Mouse (Mus musculus) cerebellum, adult 9-10 months (tissue): ENCODE measurements around the gene Ints6l.
"Not testable (repeated sequence)": the region's sequence is repeated elsewhere in the genome, so short reads cannot be mapped to it uniquely, and the experiment has no call there.

ENCODE experiments used
- DNase-seq: peaks from one replicate; pipeline ENCODE4 v3.0.0; 2022

Gene Ints6l

DNA sequence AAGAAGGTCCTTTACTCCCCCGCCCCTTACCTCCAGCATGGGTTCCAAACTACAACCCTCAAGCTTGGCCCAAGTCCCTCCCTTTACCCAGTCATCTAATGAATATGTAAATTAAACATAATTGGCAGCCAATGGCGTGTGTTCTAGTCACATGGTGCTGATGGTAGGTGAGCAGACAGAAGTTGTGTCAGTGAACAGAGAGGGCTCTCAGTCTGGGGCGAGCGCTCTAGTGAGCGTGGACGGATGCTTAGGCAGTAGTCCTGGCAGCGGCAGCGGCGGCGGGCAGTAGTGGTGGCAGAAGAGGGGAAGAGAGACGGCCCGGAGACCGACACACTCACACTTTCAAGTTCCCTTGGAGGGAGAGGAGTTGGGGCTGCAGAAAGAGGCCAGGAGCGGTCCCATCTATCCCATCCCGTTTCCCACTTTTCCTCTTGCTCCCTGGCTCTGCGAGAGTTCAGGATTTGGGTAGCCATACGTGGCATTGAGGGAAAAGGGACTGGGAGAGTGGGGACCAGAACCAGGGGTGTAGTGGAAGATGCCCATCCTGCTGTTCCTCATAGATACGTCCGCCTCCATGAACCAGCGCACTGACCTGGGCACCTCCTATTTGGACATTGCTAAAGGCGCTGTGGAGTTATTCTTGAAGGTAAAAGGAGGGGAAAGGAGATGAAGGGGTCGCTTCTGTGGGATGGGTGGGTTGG is at the start of gene Ints6l:
Ints6l (plus strand) TSS at position 187 of the 701 bp plus-strand sequence.
- DNase-seq, result peak; percentile 89

DNA sequence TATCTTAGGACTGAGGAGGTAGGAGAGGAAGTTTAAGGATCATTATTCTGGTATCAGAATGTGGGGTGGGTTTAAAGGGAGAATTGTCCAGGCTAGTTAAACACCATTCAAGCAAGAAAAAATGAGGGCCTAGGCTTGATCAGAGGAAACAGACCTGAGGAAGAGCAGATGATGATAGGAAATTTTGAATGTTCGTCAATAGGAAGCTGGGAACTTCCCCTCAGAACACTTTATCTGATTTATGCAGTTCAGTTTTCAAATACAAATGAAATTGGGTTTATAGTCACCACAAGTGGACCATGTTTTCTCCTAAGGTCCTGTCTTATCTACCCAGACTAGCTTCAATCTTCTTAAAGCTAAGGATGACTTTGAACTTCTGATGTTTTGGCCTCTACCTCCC is 49.2 kb upstream of the Ints6l start:
- DNase-seq, result no peak

- DNase-seq, result no peak
Observed at GRCm38 (mm10) chrX:56406128-56406527, 48.5 kb upstream of the Ints6l start.

DNA sequence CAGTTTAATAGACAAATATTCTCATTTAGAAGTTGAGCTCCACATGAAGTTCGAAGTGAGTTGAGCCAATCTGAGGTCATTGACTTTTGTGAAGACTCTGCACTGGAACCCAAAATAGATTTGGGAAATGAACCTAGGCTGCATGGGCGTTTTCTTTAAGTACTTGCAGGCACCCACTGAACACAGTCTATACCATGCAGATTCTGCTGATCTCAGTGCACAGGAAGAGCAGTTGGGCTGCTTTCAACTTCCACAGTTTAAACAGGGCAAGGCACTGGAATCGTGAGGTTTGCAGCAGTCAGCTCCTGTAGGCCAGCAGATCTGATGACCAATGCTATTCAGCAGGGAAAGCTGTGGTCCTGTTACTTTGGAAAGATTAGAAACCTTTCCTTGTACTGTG is 38.4 kb upstream of the Ints6l start:
- no peak for DNase-seq

DNA sequence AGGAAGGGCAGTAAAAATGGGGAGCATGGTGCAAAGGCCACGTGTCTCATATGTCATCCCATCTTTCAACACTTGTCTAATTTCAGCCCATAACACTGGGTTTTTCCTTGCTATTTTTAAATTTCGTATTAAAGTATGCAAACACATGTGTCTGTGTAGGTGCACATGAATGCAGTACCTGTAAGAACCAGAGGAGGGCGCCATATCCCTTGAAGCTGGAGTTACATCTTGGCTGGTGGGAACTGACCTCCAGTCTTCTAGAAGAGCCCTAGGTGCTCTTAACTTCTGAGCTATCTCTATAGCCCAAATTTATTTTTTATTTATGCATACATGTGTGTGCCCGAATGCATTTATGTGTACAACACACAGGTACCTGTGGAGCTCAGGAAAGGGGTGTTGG is 37.1 kb upstream of the Ints6l start:
- DNase-seq, result no peak

DNA sequence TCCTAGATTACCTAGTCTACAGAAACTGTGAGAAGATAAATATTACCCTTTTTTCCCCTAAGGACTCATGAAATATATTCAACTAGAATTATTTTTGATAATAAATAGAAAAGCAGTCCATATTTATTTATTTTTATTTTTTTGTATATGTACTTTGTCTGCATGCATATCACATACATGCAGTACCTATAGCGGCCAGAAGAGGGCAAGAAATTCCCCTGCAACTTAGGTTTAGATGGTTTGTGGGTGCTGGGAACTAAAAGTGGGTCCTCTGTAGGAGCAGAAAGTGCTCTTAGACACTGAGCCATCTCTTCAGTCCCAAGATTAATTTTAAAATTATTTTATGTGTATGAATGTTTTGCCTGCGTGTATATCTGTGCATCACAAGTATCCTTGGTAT is 24.1 kb upstream of the Ints6l start:
- DNase-seq, result no peak

- no peak for DNase-seq
Observed at GRCm38 (mm10) chrX:56435758-56436283, 18.8 kb upstream of the Ints6l start.

- DNase-seq, result no peak
Observed at GRCm38 (mm10) chrX:56446487-56447428, 7.9 kb upstream of the Ints6l start.

DNA sequence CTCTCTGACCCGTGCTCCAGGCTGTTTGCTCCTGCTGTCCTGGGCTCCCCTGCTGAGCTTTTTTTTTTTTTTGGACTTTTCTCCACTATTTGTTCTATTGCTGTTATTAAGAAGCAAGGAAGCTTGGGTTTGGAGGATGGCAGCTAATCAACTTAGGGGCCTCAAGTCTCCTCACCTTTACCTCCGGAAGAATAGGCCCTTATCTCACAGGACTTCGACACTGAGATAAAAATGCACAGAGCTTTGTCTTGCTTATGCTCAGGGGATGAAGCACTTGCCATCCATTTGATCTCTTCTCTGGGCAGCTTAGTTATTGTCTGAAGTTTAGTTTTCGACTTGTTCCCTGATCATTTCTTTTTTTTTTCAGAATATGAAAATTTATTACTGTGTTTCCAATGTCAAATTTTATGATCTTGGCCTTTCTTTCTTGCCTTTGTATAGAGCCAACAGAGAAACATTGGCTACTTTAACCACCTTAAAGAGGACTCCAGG is 7.1 kb upstream of the Ints6l start, which contains the start of gene Gm2174:
Gm2174 (plus strand) TSS at position 442 of the 492 bp plus-strand sequence.
- no peak for DNase-seq

GRCm38 (mm10) chrX:56455372-56456246 is 952 bp downstream of the Ints6l start:
- peak; percentile 90 for DNase-seq

- DNase-seq, result peak; percentile 49
Observed at GRCm38 (mm10) chrX:56456379-56456778, 1.7 kb downstream of the Ints6l start.

DNA sequence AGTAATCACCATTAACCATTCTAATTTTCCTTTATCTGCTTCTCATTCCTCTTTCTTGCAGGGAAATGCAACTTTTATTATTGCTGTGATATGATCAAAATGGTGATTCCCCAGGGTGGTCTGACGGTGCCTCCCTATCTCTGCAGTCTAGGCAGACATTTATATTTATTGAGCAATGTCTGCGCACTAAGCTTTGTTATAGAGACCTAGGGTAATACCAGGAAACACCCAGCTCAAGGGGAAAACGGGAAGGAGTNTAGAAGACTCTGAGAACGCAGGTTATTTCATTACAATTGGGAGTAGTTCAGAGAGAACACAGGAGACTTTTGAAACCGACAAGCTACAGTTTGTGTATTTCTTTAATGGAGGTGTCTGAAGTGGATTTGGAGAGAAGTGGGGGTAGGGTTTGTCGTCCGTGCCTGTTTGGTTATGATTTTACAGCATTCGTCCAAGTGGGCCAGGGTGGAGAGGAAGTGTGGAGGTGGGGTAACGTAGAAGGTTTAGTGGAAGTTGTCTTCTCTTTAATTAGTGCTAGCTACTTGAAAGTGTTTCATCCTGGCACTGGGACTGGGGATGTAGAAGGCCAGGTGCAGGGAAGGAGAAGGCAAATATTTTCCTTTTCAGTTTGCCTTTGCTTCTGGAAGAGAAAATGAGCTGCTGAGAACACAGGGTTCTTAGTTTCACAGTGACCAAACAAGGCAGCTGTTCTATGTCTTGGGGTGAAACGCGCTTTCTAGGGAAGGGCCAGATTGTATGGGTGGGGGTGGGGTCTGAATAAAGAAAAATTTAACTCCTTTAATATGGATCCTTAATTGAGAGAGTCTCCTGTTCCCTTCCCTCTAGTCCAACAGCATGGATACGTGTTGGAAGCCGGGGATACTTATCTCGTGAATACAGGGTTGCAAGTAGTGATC is 7.6 kb downstream of the Ints6l start:
- DNase-seq, result no peak

DNA sequence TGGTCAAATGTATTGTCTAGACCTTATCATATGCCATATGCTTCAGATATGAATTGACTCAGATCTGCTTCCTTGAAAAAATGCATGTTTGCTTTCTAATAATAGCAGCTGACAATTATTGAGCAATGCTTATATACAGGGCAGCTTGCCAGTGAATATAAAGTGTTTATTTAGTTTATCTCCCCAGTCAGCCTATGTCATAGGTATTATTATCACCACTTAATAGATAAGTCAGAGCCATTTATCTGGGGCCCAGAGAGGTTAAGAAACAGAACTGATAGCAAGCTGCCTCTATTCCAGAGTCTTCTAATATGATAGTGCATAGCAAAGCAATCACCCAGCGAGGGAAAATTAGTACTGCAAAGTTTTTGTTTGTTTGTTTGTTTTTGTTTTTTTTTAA is 10.2 kb downstream of the Ints6l start:
- no peak for DNase-seq

- DNase-seq, result no peak
Observed at GRCm38 (mm10) chrX:56467688-56468087, 13.0 kb downstream of the Ints6l start.

GRCm38 (mm10) chrX:56468422-56468821 is 13.8 kb downstream of the Ints6l start:
- DNase-seq, result no peak

DNA sequence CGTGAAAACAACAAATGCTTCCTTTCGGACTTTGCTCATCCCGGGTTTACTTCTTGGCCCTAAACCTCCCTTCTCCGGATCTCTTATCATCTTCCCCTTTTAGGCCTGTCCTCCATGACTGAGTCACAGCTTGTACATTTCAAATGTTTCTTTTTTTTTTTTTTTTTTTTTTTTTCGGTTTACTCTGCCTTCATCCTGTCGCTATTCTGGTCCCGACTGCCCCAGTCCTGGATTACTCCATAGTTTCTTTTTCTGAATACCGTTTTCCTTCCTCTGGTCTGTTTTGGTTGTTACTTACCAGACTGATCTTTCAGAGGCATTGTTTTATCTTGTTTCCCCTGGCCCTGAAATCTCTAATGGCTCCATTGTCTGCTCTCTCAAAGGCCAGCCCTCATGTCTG is 19.4 kb downstream of the Ints6l start:
- no peak for DNase-seq

- no peak for DNase-seq
Observed at GRCm38 (mm10) chrX:56477553-56477952, 22.9 kb downstream of the Ints6l start.

DNA sequence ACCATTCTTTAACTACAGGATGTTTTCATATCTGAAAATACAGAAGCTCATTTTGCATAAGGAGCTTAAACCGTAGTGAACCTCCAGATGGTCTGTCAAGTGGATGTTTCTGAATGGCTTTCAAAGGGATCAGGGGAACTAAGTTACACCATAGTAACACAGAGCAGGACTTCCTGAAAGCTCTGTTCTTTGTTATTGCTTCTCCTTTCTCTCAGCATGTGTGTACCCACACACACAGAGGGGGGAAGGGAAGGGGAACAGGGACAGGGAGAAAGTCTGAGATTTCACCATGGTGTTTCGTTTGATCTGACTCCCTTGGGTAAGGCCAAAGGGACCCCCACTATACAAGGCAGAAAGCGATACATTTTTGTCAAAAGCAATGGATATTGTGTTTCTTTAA is 27.2 kb downstream of the Ints6l start:
- no peak for DNase-seq

DNA sequence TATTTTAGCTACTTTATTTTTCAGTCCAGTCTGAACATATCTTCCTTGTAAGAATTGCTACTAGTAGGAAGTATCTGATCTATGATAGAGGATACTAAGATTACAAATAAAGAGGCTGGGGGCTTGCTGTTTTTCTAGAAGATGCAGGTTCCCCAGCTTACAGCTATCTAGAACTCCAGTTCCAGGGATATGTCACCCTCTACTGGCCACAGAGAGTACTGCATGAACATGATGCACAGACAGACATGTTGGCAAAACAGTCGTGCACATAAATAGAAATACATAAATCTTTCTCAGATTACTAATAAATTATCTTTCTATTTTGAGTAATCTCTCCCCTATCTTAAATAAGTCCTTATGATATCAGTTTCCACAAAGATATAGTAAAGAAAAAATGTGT is 35.1 kb downstream of the Ints6l start:
- peak; percentile 80 for DNase-seq

- DNase-seq, result no peak
Observed at GRCm38 (mm10) chrX:56497241-56497640, 42.6 kb downstream of the Ints6l start.

GRCm38 (mm10) chrX:56524442-56524841 is 69.8 kb downstream of the Ints6l start, which contains the start of gene Gm10477:
Gm10477 (plus strand) TSS chrX:56524742.
- DNase-seq, result not testable (repeated sequence)
